Mouse (Mus musculus) hindbrain, postnatal 0 days (tissue): ENCODE measurements around the gene Rp2. TPM values are rescaled to one million over a fixed set of nuclear protein-coding genes. Genes with fewer than 3 reads are reported as not detected.
"Not testable (repeated sequence)": the region's sequence is repeated elsewhere in the genome, so short reads cannot be mapped to it uniquely, and the experiment has no call there.

ENCODE experiments used
- ATAC-seq: fragments of 200-750 bp; cut with Nextera tagmentation; 2 replicates; pipeline ENCODE4 v1.8.0; 2017; ENCODE audit warnings: mild to moderate bottlenecking, moderate TSS enrichment, moderate library complexity
- DNase-seq: peaks from one replicate; pipeline ENCODE4 v3.0.0-alpha.2; 2015; ENCODE audit warnings: low spot score
- H3K27ac ChIP-seq: fragments of 300-500 bp; sonication (generic); 2 replicates; pipeline ENCODE4 v1.5.1; 2014; ENCODE audit warnings: mild to moderate bottlenecking
- H3K27me3 ChIP-seq: fragments of 300-500 bp; sonication (generic); 2 replicates; pipeline ENCODE4 v1.6.1; 2014; ENCODE audit warnings: low read length, mixed read lengths; ENCODE audit not compliant: insufficient read depth
- H3K36me3 ChIP-seq: fragments of 300-500 bp; sonication (generic); 2 replicates; pipeline ENCODE4 v1.6.1; 2014; ENCODE audit warnings: low read length, mixed read lengths; ENCODE audit not compliant: insufficient read depth
- H3K4me1 ChIP-seq: fragments of 300-500 bp; sonication (generic); 2 replicates; pipeline ENCODE4 v1.6.1; 2014; ENCODE audit warnings: antibody characterized with exemption, low read length, mixed read lengths; ENCODE audit not compliant: insufficient read depth
- H3K4me2 ChIP-seq: fragments of 300-500 bp; sonication (generic); 2 replicates; pipeline ENCODE4 v1.6.1; 2014; ENCODE audit warnings: low read depth, mild to moderate bottlenecking, low read length, moderate library complexity, mixed read lengths
- H3K4me3 ChIP-seq: fragments of 300-500 bp; sonication (generic); 2 replicates; pipeline ENCODE4 v1.5.1; 2014; ENCODE audit warnings: low read length
- H3K9ac ChIP-seq: fragments of 300-500 bp; sonication (generic); replicated peaks from 2 replicates; pipeline ENCODE4 v1.6.1; 2014; ENCODE audit warnings: mild to moderate bottlenecking, low read length, moderate library complexity, mixed read lengths
- H3K9me3 ChIP-seq: fragments of 300-500 bp; sonication (generic); 2 replicates; pipeline ENCODE4 v1.6.1; 2016; ENCODE audit warnings: low read length, mixed read lengths
- CTCF ChIP-seq: IDR thresholded peaks from 2 replicates; pipeline ENCODE4 v1.5.1; 2016; ENCODE audit warnings: antibody characterized with exemption, control low read depth, low read depth
- WGBS: fragments of 180-500 bp; shearing (Covaris S2); extraction: QIAGEN DNeasy Blood & Tissue Kit; methylation state at CpG from one replicate; pipeline ENCODE4 v1.1.7; 2014; 5-methylcytosine and 5-hydroxymethylcytosine counted together
- polyA plus RNA-seq: library from polyadenylated mRNA; unstranded; fragments of >200 nt; fragmentation: Nextera tagmentation; extraction: Ambion mirVana; gene quantifications from 2 replicates; pipeline ENCODE4 v1.2.1, GENCODE M21; 2015
- total RNA-seq: library from RNA; depleted of rRNA; stranded (reverse); fragments of >200 nt; gene quantifications from 2 replicates; pipeline ENCODE4 v1.2.3, GENCODE M21; 2014; rRNA removed

Rp2 gene
- 12.5 and 12.8 TPM in 2 replicates for total RNA-seq
- 11.2 and 11.3 TPM in 2 replicates for polyA plus RNA-seq

DNA sequence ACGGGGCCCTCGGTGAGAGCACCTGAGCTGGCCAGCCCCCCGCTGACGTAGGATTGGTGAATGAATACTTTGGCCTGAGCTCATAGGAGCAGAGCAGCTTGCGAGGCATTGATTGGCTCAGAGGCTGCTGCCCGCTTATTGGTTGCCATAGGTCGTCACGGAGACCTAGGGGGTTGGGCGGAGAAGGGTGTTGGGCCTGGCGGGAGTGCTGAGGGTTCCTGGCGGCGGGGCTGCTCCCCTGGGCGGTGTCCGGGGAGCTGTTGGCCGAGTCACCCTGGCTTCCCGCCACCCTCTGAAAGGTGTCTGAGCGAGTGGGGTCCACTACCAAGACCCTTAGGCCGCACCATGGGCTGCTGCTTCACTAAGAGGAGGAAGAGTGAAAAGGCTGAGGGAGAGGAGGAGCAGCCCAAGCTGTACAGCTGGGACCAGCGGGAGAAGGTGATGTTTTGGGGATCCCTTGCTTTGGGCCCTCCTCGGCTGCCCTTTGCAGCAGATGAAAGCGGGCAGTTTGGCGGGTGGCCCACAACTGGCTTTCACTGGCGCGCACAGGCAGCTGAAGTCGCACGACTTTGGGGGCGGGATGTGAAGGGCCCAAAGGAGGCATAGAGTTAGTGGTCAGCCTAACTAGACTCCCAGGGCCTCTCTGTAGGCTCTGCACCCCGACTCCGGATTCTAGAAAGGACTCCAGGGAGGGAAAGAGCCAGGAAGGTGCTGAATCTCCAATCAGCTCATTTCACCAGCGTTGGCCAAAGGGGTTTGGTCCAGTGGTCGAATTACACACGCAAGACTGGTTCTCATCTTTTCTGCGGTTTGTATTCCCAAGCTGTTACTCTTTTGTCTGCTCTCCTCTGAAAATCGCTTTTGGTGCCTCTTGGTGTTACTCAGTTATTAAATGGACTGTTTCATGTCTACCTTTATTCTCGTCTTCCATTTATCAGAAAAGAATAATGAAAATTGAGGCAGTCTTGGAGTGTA is at the start of gene Rp2:
Gene Rp2 (plus strand): TSS at position 91 of the 975 bp plus-strand sequence.
- ATAC-seq: peak; percentile 100
- Histone ChIP-seq H3K4me2 (peak within 1 kb of the TSS; percentile 60), H3K9me3 (no peaks in the 10 kb centered on the region), H3K36me3 (no peaks in the 10 kb centered on the region), H3K27me3 (no peaks in the 10 kb centered on the region), H3K4me3 (peak within 1 kb of the TSS; percentile 60), H3K27ac (peak within 1 kb of the TSS; percentile 60; the same call in 1 of the 2 replicates), H3K4me1 (no peaks in the 10 kb centered on the region), H3K9ac (peak within 1 kb of the TSS; percentile 70)
- 24% methylated on average over 31 of the region's 35 CpGs for WGBS
- no peak for TF ChIP-seq CTCF
- DNase-seq: peak; percentile 88

DNA sequence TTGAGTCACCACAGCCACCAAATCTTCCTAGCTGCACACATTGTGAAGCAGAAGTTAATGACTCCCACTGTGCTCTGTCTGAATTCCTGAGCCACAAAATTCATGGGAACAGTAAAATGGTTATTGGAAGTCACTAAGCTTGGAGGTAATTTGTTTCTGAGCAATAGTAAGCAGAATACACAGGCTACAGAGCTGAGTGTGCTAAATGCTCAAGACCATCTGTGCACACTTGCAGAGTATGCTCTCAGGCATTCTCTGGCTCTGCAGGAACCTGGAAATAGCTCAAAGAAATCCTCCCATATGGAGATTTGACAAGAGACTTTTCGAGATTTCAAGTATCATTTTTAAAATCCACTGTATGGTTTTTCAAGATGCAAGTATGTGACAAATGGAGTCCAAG is 31.5 kb upstream of the Rp2 start:
- H3K27ac ChIP-seq: no peak overlapping the region
- no peak overlapping the region for H3K4me3 ChIP-seq
- DNase-seq (peak; percentile 1), ATAC-seq (no peak)
- H3K36me3 ChIP-seq: no peaks in the 10 kb centered on the region
- WGBS: 57% methylated on average over 1 of the region's 1 CpGs
- no peaks in the 10 kb centered on the region for H3K27me3 ChIP-seq
- no peaks in the 10 kb centered on the region for H3K4me1 ChIP-seq
- H3K4me2 ChIP-seq: no peak overlapping the region
- H3K9ac ChIP-seq: no peak overlapping the region
- H3K9me3 ChIP-seq: no peaks in the 10 kb centered on the region
- no peak for TF ChIP-seq CTCF

DNA sequence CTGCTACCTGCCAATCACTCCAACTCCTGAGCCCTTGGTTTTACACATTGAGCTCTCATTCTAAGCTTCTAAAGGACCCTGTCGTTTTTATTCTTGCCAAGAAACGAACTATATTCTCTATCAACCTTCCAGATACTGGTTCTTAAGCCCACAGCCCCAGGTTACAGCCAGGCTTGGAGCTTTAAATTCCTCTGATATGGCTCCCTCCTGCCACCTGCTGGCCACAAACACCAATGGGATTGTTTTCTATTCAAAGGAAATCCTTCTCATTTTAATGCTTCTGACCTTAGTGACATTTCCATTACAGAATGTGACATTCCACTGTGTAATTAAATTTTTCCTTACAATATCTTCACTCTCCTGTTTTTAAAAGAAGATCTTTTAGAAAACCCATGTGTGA is 28.6 kb upstream of the Rp2 start:
- H3K4me3 ChIP-seq: no peak overlapping the region
- peak; percentile 68 for TF ChIP-seq CTCF
- no peaks in the 10 kb centered on the region for H3K27me3 ChIP-seq
- WGBS: 27% methylated on average over 2 of the region's 2 CpGs
- no peaks in the 10 kb centered on the region for H3K36me3 ChIP-seq
- peak; percentile 70 for DNase-seq
- H3K9ac ChIP-seq: no peak overlapping the region
- no peaks in the 10 kb centered on the region for H3K9me3 ChIP-seq
- H3K4me1 ChIP-seq: no peaks in the 10 kb centered on the region
- ATAC-seq: no peak
- no peak overlapping the region for H3K4me2 ChIP-seq
- no peak overlapping the region for H3K27ac ChIP-seq

DNA sequence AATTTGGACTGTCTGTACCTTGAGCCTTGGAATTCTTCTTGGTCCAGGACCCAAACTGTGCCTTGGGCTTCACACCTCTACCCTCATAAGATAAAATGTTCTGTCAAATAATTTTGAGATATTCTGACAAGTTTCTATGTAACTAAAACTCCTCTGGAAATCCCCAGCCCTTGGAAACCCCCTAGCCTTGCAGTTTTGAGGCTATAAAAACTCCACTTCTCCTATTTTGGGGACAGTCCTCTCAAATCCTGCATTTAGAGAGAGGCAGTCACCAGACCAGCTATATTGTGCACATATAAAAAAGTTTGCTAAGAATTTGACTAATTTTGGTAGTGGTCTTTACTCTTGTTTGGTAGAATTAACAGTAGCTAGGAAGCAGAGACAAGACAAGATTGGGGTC is 19.3 kb upstream of the Rp2 start:
- Histone ChIP-seq H3K9me3 (no peaks in the 10 kb centered on the region), H3K36me3 (no peaks in the 10 kb centered on the region), H3K4me1 (no peaks in the 10 kb centered on the region), H3K9ac (no peak overlapping the region), H3K27ac (no peak overlapping the region), H3K4me3 (no peak overlapping the region), H3K27me3 (no peaks in the 10 kb centered on the region), H3K4me2 (no peak overlapping the region)
- no peak for DNase-seq
- no peak for TF ChIP-seq CTCF
- no peak for ATAC-seq

DNA sequence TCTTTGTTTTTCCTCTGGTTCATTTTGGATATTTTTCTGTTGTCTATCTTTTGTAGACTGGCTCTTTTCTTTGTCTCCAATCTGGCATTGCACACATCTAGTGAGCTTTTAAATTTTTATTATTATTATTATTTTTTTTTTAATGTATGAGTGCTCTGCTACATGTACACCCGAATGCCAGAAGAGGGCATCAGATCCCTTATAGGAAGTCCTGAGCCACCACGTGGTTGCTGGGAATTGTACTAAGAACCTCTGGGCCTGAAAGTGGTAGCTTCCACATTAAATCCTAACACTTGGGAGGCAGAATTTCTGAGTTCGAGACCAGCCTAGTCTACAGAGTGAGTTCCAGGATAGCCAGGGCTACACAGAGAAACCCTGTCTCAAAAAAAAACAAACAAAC is 17.9 kb upstream of the Rp2 start:
- Histone ChIP-seq H3K4me2 (no peak overlapping the region), H3K36me3 (no peaks in the 10 kb centered on the region), H3K9me3 (no peaks in the 10 kb centered on the region), H3K4me3 (no peak overlapping the region), H3K4me1 (no peaks in the 10 kb centered on the region), H3K9ac (no peak overlapping the region), H3K27ac (no peak overlapping the region), H3K27me3 (no peaks in the 10 kb centered on the region)
- no peak for TF ChIP-seq CTCF
- DNase-seq (no peak), ATAC-seq (no peak)
- WGBS: 56% methylated on average over 3 of the region's 3 CpGs

DNA sequence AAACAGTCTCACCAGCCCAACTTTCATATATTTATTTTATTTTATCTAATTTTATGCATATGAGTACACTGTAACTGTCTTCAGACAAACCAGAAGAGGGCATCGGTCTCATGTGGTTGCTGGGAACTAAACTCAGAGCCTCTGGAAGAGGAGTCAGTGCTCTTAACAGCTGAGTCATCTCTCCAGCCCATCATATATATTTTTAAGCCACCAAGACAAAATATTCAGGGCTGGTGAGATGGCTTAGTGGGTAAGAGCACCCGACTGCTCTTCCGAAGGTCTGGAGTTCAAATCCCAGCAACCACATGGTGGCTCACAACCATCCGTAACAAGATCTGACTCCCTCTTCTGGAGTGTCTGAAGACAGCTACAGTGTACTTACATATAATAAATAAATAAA is 14.0 kb upstream of the Rp2 start:
- not testable (repeated sequence) for H3K4me1 ChIP-seq, DNase-seq, H3K36me3 ChIP-seq, H3K9ac ChIP-seq, H3K4me3 ChIP-seq, H3K4me2 ChIP-seq, H3K27ac ChIP-seq, ATAC-seq, H3K9me3 ChIP-seq, H3K27me3 ChIP-seq
- 88% methylated on average over 3 of the region's 4 CpGs for WGBS

DNA sequence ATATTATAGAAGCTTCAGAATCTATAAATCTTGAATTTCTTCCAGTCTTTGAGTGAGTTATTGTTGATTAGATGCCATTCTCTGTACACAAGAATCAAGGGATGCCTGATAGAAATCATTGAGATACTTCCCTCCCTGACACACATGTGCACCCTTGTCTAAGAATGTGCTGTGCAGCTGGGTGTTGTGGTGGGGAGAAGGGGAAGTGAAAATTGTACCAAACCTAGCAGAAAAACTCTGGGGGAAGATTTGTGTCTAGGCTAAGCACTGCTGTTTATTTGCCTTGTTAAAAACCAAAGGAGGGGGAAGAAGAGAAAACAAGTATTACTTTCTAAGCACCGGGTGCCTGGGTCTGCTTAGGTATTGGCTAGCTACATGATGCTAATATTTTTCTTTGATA is 9.0 kb upstream of the Rp2 start:
- no peak for DNase-seq
- Histone ChIP-seq H3K9me3 (no peaks in the 10 kb centered on the region), H3K27me3 (no peaks in the 10 kb centered on the region), H3K4me1 (no peaks in the 10 kb centered on the region), H3K36me3 (no peaks in the 10 kb centered on the region), H3K4me2 (no peak overlapping the region), H3K27ac (no peak overlapping the region), H3K4me3 (no peak overlapping the region), H3K9ac (no peak overlapping the region)
- no peak for TF ChIP-seq CTCF
- no peak for ATAC-seq
- WGBS: 96% methylated on average over 1 of the region's 1 CpGs
